Mouse (Mus musculus): ENCODE measurements at regions not wholly inside any gene's neighbourhood (a gene's known extent, or its start where the extent isn't known, plus 50 kb on each side); places are given as distances from the start of the nearest gene placed in this dataset.
A peak's percentile ranks its signal among the peaks of the same experiment; 100 is the strongest.

- DNase-seq (ENCODE audit: low read depth, low spot score) = no peak
Observed at GRCm38 (mm10) chr11:25335667-25336066, 874.9 kb downstream of the 5730522E02Rik start.

GRCm38 (mm10) chr11:25330696-25331095 lies 879.9 kb downstream of the 5730522E02Rik start:
- no peak for DNase-seq (ENCODE audit: low read depth, low spot score)

- DNase-seq (ENCODE audit: low read depth, low spot score) = no peak
Observed at GRCm38 (mm10) chr11:25322426-25322825, 888.1 kb downstream of the 5730522E02Rik start.

DNA sequence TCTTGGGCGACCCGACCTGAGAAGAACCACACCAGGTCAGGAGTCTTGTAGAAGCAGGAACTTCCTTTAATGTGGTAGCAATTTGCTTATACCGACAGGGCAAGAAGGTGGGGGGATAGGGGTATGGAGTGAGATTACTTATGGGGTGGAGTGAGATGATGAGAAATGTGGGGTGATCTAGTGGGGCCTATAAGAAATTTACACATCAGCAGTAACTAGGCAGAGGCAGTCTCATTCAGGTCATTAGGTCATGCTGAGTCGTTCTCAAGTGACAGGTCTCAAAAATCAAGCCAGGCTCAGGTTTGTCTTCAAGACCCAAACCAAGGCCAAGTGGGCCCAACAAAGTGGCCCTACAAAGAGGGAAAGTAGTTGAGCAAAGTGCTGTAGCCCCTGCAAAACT lies 889.1 kb downstream of the 5730522E02Rik start:
- no peak for DNase-seq (ENCODE audit: low read depth, low spot score)

GRCm38 (mm10) chr11:25314645-25315044 lies 895.9 kb downstream of the 5730522E02Rik start:
- no peak for DNase-seq (ENCODE audit: low read depth, low spot score)

GRCm38 (mm10) chr11:25313879-25314278 lies 896.7 kb downstream of the 5730522E02Rik start:
- no peak for DNase-seq (ENCODE audit: low read depth, low spot score)

DNA sequence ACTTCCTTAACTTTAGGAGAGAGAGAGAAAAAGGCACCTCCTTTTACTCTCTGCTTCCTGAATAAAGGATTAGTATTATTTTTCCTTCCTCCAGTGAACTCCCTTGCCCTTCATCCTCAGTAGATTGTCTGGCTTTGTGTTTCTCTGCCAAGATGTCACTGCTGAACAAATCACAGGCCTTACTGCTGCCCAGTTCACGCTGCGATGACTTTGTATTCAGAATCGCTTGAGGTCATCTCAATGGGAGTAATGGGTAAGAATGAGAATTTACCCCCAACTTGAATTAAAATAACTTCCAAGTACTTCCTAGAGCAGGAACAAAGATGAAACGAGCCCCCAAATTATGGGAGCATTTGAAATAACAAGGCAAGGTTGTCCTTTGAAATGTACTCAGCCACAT lies 897.3 kb downstream of the 5730522E02Rik start:
- DNase-seq (ENCODE audit: low read depth, low spot score) = no peak

DNA sequence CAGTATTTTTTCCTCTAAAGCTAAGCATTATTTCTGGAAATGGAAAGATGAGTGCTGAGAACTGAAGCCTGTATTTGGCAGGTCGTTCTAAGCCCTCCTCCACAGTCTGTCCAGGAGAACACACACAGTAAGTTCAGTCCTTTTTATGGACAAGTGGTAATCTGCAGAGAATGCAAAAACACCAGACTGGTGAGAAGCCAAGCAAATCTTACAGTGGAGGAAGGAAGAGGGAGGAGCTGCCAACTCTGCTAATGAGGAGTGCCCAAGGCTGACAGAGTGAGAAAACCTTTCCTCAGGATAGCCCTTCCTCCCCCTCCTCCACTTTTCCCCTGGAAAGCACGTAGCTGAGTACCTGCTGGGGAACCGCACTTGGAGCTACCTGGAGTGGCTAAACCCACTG lies 899.8 kb downstream of the 5730522E02Rik start:
- no peak for DNase-seq (ENCODE audit: low read depth, low spot score)

DNA sequence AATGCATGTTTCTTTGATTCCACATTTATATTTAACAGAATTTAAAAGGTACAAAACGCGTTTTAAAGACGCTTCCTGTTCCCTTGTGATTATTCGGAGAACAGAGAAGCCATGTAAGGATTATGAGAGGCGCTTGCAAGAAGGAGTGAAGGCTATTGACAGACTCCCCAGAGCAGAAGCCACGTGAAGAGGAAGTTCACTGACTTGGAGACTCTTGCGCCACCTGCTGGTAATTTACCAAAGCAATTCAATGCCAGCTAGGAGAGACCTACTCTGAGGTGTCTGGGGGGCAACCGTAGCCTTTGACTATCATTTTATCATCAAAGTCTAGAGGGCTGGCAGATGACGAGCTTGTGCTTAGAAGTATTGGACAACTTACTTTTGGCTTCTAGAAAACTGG lies 909.4 kb downstream of the 5730522E02Rik start:
- no peak for DNase-seq (ENCODE audit: low read depth, low spot score)

DNA sequence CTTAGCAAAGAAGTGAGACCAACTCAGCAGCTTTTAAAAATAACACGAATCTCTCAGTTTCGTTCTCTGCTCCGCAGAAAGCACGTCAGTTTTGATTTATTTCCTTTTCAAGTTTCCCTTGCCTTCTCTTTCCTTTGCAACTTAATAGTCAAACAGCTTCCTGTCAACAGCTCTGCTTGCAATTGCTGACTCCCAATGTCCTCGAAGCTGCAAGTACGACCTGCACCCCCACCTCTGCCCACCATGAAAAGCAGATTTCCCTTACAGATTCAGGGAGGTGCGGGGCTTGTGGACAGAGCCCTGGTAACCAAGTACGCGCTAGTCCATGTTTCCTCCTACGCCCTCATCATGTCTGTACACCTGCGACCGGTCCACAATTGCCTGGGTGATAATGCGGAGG lies 922.2 kb downstream of the 5730522E02Rik start:
- no peak for DNase-seq (ENCODE audit: low read depth, low spot score)

GRCm38 (mm10) chr11:25287458-25288247 lies 922.9 kb downstream of the 5730522E02Rik start:
- peak; percentile 34 for DNase-seq (ENCODE audit: low read depth, low spot score)

GRCm38 (mm10) chr11:25269936-25270540 lies 940.5 kb downstream of the 5730522E02Rik start:
- no peak for DNase-seq (ENCODE audit: low read depth, low spot score)

DNA sequence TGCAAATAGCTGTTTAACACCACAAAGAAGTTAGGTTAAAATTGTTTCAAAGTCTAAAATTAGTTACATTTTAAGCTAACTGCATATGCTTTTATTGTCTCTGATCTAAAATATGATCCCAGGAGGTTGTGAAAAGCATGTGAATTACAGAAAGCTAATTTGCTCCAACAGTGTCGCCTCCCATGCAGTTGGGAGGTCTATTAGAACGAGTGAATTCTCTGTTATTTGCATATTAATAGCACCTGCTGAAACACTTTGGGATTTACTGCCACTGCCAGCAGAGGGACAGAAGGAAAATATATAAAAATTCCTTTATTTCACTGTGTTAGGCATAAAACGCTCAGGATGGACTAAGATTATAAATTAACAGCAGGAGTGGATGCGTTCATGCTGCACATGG lies 947.7 kb downstream of the 5730522E02Rik start:
- DNase-seq (ENCODE audit: low read depth, low spot score) = no peak

DNA sequence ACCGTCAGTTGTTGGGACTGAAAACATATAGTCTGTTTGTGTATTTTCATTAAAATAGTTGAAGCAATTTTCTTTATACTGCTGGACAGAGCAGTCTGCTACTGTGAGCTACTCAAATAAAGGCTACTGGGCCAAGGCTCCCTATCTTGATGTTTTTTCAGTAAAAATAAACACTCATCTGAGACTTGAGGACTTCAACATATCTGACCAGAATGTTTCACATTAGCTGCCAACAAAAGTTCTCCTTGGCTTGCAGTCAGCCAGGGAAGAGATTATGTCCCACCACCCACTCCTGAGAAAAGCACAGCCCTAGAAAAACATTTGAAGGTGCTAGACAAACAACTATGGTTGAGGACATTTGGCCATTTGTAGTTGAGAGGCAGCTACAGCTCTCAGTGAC lies 950.9 kb downstream of the 5730522E02Rik start:
- DNase-seq (ENCODE audit: low read depth, low spot score) = no peak

DNA sequence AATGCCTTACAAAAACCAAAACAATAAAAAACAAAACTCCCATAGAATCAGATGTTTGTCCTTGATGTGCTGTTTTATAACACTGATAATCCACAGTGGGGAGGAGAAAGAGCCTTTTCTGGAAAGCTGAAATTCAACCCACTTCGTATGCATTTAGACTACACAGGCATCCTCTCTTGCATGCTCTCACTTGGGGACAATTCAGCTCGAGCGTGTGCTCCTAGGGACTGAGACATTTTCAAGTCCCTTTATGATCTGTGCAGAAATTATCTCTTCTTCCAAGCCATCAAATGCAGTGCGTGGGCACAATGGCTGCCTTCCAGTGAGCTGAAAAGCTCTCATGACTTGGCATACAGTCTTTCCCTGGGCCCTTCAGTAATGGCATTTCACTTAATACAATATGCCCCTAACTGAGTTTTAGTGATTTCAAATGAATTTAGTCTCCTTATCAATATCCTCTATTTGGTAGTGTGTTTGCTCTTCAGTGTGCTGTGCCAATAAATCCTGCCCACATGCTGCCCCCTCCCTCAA lies 977.1 kb downstream of the 5730522E02Rik start:
- DNase-seq (ENCODE audit: low read depth, low spot score) = no peak

All from brain, embryonic 18.5 days (tissue).